Mouse (Mus musculus): ENCODE results near the gene Nptn.

Nptn gene

GRCm38 (mm10) chr9:58690701-58691100 is 108.7 kb downstream of the Nptn start:
- DNase-seq (ENCODE audit: low spot score in 2 of 2), result no peak

GRCm38 (mm10) chr9:58691471-58691870 is 109.4 kb downstream of the Nptn start:
- no peak for DNase-seq (ENCODE audit: low spot score in 2 of 2)

- DNase-seq (ENCODE audit: low spot score in 2 of 2), result no peak
These were observed 116.4 kb downstream of the Nptn start for GRCm38 (mm10) chr9:58698486-58698885.

- DNase-seq (ENCODE audit: low spot score in 2 of 2), result no peak
These were observed 119.7 kb downstream of the Nptn start for GRCm38 (mm10) chr9:58701751-58702150.

- no peak for DNase-seq (ENCODE audit: low spot score in 2 of 2)
These were observed 121.7 kb downstream of the Nptn start for GRCm38 (mm10) chr9:58703766-58704165.

GRCm38 (mm10) chr9:58706024-58706423 is 124.0 kb downstream of the Nptn start:
- no peak for DNase-seq (ENCODE audit: low spot score in 2 of 2)
